Mouse (Mus musculus) limb, embryonic 13.5 days (tissue): ENCODE data around the gene Rbms3. TPM values are rescaled to one million over a fixed set of nuclear protein-coding genes. Genes with fewer than 3 reads are reported as not detected.
A peak's percentile ranks its signal among the peaks of the same experiment; 100 is the strongest.

ENCODE experiments used
- ATAC-seq: fragments of 200-750 bp; cut with Nextera tagmentation; 2 replicates; pipeline ENCODE4 v1.8.0; 2017; ENCODE audit warnings: low read depth, moderate number of reproducible peaks, moderate TSS enrichment; ENCODE audit not compliant: low FRiP score
- H3K27ac ChIP-seq: fragments of 300-500 bp; sonication (generic); 2 replicates; pipeline ENCODE4 v1.5.1; 2015; ENCODE audit warnings: inconsistent platforms, mild to moderate bottlenecking, moderate library complexity
- H3K27me3 ChIP-seq: fragments of 300-500 bp; sonication (generic); 2 replicates; pipeline ENCODE4 v1.6.1; 2015; ENCODE audit warnings: mild to moderate bottlenecking, inconsistent platforms
- H3K36me3 ChIP-seq: fragments of 300-500 bp; sonication (generic); 2 replicates; pipeline ENCODE4 v1.6.1; 2015; ENCODE audit warnings: inconsistent platforms, mild to moderate bottlenecking, moderate library complexity
- H3K4me1 ChIP-seq: fragments of 300-500 bp; sonication (generic); 2 replicates; pipeline ENCODE4 v1.6.1; 2015; ENCODE audit warnings: inconsistent platforms
- H3K4me2 ChIP-seq: fragments of 300-500 bp; sonication (generic); replicated peaks from 2 replicates; pipeline ENCODE4 v1.6.1; 2015; ENCODE audit warnings: inconsistent platforms, mild to moderate bottlenecking, moderate library complexity
- H3K4me3 ChIP-seq: fragments of 300-500 bp; sonication (generic); 2 replicates; pipeline ENCODE4 v1.5.1; 2015; ENCODE audit warnings: moderate library complexity, mild to moderate bottlenecking, inconsistent platforms
- H3K9ac ChIP-seq: fragments of 300-500 bp; sonication (generic); 2 replicates; pipeline ENCODE4 v1.6.1; 2015; ENCODE audit warnings: mild to moderate bottlenecking, inconsistent platforms
- H3K9me3 ChIP-seq: fragments of 300-500 bp; sonication (generic); 2 replicates; pipeline ENCODE4 v1.6.1; 2016; ENCODE audit warnings: inconsistent platforms
- WGBS: fragments of 180-500 bp; shearing (Covaris S2); methylation state at CpG from one replicate; pipeline ENCODE4 v1.1.7; 2015; 5-methylcytosine and 5-hydroxymethylcytosine counted together
- polyA plus RNA-seq: library from polyadenylated mRNA; unstranded; fragments of >200 nt; fragmentation: Nextera tagmentation; extraction: Ambion mirVana; gene quantifications from 2 replicates; pipeline ENCODE4 v1.2.1, GENCODE M21; 2015

Rbms3 gene
- polyA plus RNA-seq, 1 experiment from 2014 or later, result 101 TPM

- peak; percentile 72 for ATAC-seq
- H3K4me1 ChIP-seq, result peaks cover 49% of the 10 kb centered on the region
- H3K9me3 ChIP-seq, result peaks cover 5% of the 10 kb centered on the region
- H3K27ac ChIP-seq, result peak overlapping the region; percentile 73
- H3K4me2 ChIP-seq, result peak overlapping the region; percentile 79
- peak overlapping the region; percentile 12; the same call in 1 of the 2 replicates for H3K4me3 ChIP-seq
- H3K27me3 ChIP-seq, result no peaks in the 10 kb centered on the region
- peaks cover 25% of the 10 kb centered on the region for H3K36me3 ChIP-seq
- WGBS, result 34% methylated on average over 12 of the region's 12 CpGs
- H3K9ac ChIP-seq, result peak overlapping the region; percentile 51; the same call in 1 of the 2 replicates
These were observed 383.5 kb downstream of the Rbms3 start for GRCm38 (mm10) chr9:117246173-117246572.

- no peak overlapping the region for H3K27ac ChIP-seq
- 95% methylated on average over 7 of the region's 7 CpGs for WGBS
- no peak overlapping the region for H3K4me2 ChIP-seq
- no peaks in the 10 kb centered on the region for H3K27me3 ChIP-seq
- no peak overlapping the region for H3K9ac ChIP-seq
- ATAC-seq, result no peak
- no peak overlapping the region for H3K4me3 ChIP-seq
- peaks cover 29% of the 10 kb centered on the region for H3K4me1 ChIP-seq
- H3K36me3 ChIP-seq, result peaks cover 32% of the 10 kb centered on the region
- peaks cover 5% of the 10 kb centered on the region for H3K9me3 ChIP-seq
These were observed 386.3 kb downstream of the Rbms3 start for GRCm38 (mm10) chr9:117243365-117243764.

- Histone ChIP-seq H3K27ac (no peak overlapping the region), H3K4me1 (peaks cover 23% of the 10 kb centered on the region), H3K9me3 (no peaks in the 10 kb centered on the region; the same call in 1 of the 2 replicates), H3K9ac (no peak overlapping the region), H3K4me3 (no peak overlapping the region), H3K27me3 (no peaks in the 10 kb centered on the region), H3K36me3 (peaks cover 22% of the 10 kb centered on the region), H3K4me2 (no peak overlapping the region)
- ATAC-seq, result no peak
- WGBS, result 65% methylated on average over 6 of the region's 6 CpGs
These were observed 395.0 kb downstream of the Rbms3 start for GRCm38 (mm10) chr9:117234726-117235075.

GRCm38 (mm10) chr9:117234065-117234725 is 395.5 kb downstream of the Rbms3 start:
- Histone ChIP-seq H3K4me3 (no peak overlapping the region), H3K27me3 (no peaks in the 10 kb centered on the region), H3K4me2 (no peak overlapping the region), H3K9me3 (no peaks in the 10 kb centered on the region; the same call in 1 of the 2 replicates), H3K9ac (no peak overlapping the region), H3K36me3 (peaks cover 22% of the 10 kb centered on the region), H3K4me1 (peaks cover 23% of the 10 kb centered on the region), H3K27ac (no peak overlapping the region)
- WGBS, result 88% methylated on average over 5 of the region's 5 CpGs
- ATAC-seq, result no peak

GRCm38 (mm10) chr9:117222741-117223140 is 407.0 kb downstream of the Rbms3 start:
- Histone ChIP-seq H3K27me3 (no peaks in the 10 kb centered on the region), H3K4me3 (no peak overlapping the region), H3K4me1 (peaks cover 4% of the 10 kb centered on the region; the same call in 1 of the 2 replicates), H3K27ac (no peak overlapping the region), H3K4me2 (no peak overlapping the region), H3K9ac (no peak overlapping the region), H3K36me3 (peaks cover 16% of the 10 kb centered on the region), H3K9me3 (no peaks in the 10 kb centered on the region)
- no peak for ATAC-seq
- 79% methylated on average over 8 of the region's 8 CpGs for WGBS

GRCm38 (mm10) chr9:117221481-117221880 is 408.2 kb downstream of the Rbms3 start:
- Histone ChIP-seq H3K27me3 (no peaks in the 10 kb centered on the region), H3K36me3 (peaks cover 14% of the 10 kb centered on the region), H3K27ac (no peak overlapping the region), H3K4me1 (peaks cover 11% of the 10 kb centered on the region), H3K9ac (no peak overlapping the region), H3K4me3 (no peak overlapping the region), H3K9me3 (no peaks in the 10 kb centered on the region), H3K4me2 (no peak overlapping the region)
- ATAC-seq, result no peak
- WGBS, result 84% methylated on average over 4 of the region's 4 CpGs

GRCm38 (mm10) chr9:117216026-117216755 is 413.5 kb downstream of the Rbms3 start:
- H3K27ac ChIP-seq, result peak overlapping the region; percentile 22; the same call in 1 of the 2 replicates
- H3K9me3 ChIP-seq, result no peaks in the 10 kb centered on the region
- 55% methylated on average over 9 of the region's 9 CpGs for WGBS
- no peak overlapping the region for H3K9ac ChIP-seq
- 0 out of 2 replicates have a peak, but pooled peaks have one; percentile 54 for ATAC-seq
- H3K4me3 ChIP-seq, result no peak overlapping the region
- H3K4me2 ChIP-seq, result 0 out of 2 replicates have a peak overlapping the region, but pooled peaks have one; percentile 7
- H3K27me3 ChIP-seq, result no peaks in the 10 kb centered on the region
- H3K4me1 ChIP-seq, result peaks cover 23% of the 10 kb centered on the region
- no peaks in the 10 kb centered on the region; the same call in 1 of the 2 replicates for H3K36me3 ChIP-seq

- peaks cover 36% of the 10 kb centered on the region for H3K4me1 ChIP-seq
- no peaks in the 10 kb centered on the region for H3K9me3 ChIP-seq
- H3K4me3 ChIP-seq, result no peak overlapping the region
- H3K4me2 ChIP-seq, result no peak overlapping the region
- H3K27ac ChIP-seq, result no peak overlapping the region
- no peak overlapping the region for H3K9ac ChIP-seq
- 74% methylated on average over 4 of the region's 4 CpGs for WGBS
- no peaks in the 10 kb centered on the region for H3K27me3 ChIP-seq
- H3K36me3 ChIP-seq, result no peaks in the 10 kb centered on the region
- ATAC-seq, result no peak
These were observed 417.7 kb downstream of the Rbms3 start for GRCm38 (mm10) chr9:117212023-117212422.

- Histone ChIP-seq H3K27me3 (no peaks in the 10 kb centered on the region), H3K4me3 (no peak overlapping the region), H3K36me3 (no peaks in the 10 kb centered on the region), H3K9ac (no peak overlapping the region), H3K9me3 (no peaks in the 10 kb centered on the region), H3K4me2 (no peak overlapping the region), H3K27ac (no peak overlapping the region), H3K4me1 (peaks cover 33% of the 10 kb centered on the region)
- no peak for ATAC-seq
- 49% methylated on average over 2 of the region's 2 CpGs for WGBS
These were observed 419.4 kb downstream of the Rbms3 start for GRCm38 (mm10) chr9:117210344-117210743.

- no peaks in the 10 kb centered on the region for H3K27me3 ChIP-seq
- WGBS, result 21% methylated on average over 6 of the region's 6 CpGs
- H3K4me3 ChIP-seq, result no peak overlapping the region
- H3K9ac ChIP-seq, result no peak overlapping the region
- H3K36me3 ChIP-seq, result no peaks in the 10 kb centered on the region; the same call in 1 of the 2 replicates
- H3K9me3 ChIP-seq, result no peaks in the 10 kb centered on the region
- no peak for ATAC-seq
- H3K27ac ChIP-seq, result no peak overlapping the region
- peaks cover 21% of the 10 kb centered on the region for H3K4me1 ChIP-seq
- H3K4me2 ChIP-seq, result no peak overlapping the region
These were observed 424.3 kb downstream of the Rbms3 start for GRCm38 (mm10) chr9:117205395-117205794.

- ATAC-seq, result no peak; the same call in 1 of the 2 replicates
- Histone ChIP-seq H3K4me2 (no peak overlapping the region), H3K27ac (no peak overlapping the region; the same call in 1 of the 2 replicates), H3K27me3 (no peaks in the 10 kb centered on the region), H3K4me3 (no peak overlapping the region), H3K9me3 (no peaks in the 10 kb centered on the region), H3K4me1 (peaks cover 4% of the 10 kb centered on the region; the same call in 1 of the 2 replicates), H3K36me3 (peaks cover 26% of the 10 kb centered on the region), H3K9ac (no peak overlapping the region)
- WGBS, result 80% methylated on average over 7 of the region's 7 CpGs
These were observed 429.6 kb downstream of the Rbms3 start for GRCm38 (mm10) chr9:117200067-117200658.

GRCm38 (mm10) chr9:117197531-117197930 is 432.2 kb downstream of the Rbms3 start:
- no peaks in the 10 kb centered on the region for H3K9me3 ChIP-seq
- no peak for ATAC-seq
- H3K27me3 ChIP-seq, result no peaks in the 10 kb centered on the region
- 85% methylated on average over 3 of the region's 3 CpGs for WGBS
- no peak overlapping the region for H3K4me2 ChIP-seq
- peaks cover 26% of the 10 kb centered on the region for H3K36me3 ChIP-seq
- H3K4me1 ChIP-seq, result peaks cover 24% of the 10 kb centered on the region
- H3K4me3 ChIP-seq, result no peak overlapping the region
- H3K9ac ChIP-seq, result no peak overlapping the region
- no peak overlapping the region for H3K27ac ChIP-seq
